Mouse (Mus musculus) limb, embryonic 13.5 days (tissue): ENCODE measurements around the gene Fah. TPM values are rescaled to one million over a fixed set of nuclear protein-coding genes. Genes with fewer than 3 reads are reported as not detected.

ENCODE experiments used
- ATAC-seq: fragments of 200-750 bp; cut with Nextera tagmentation; 2 replicates; pipeline ENCODE4 v1.8.0; 2017; ENCODE audit warnings: low read depth, moderate number of reproducible peaks, moderate TSS enrichment; ENCODE audit not compliant: low FRiP score
- H3K27ac ChIP-seq: fragments of 300-500 bp; sonication (generic); 2 replicates; pipeline ENCODE4 v1.5.1; 2015; ENCODE audit warnings: inconsistent platforms, mild to moderate bottlenecking, moderate library complexity
- H3K27me3 ChIP-seq: fragments of 300-500 bp; sonication (generic); 2 replicates; pipeline ENCODE4 v1.6.1; 2015; ENCODE audit warnings: mild to moderate bottlenecking, inconsistent platforms
- H3K36me3 ChIP-seq: fragments of 300-500 bp; sonication (generic); 2 replicates; pipeline ENCODE4 v1.6.1; 2015; ENCODE audit warnings: inconsistent platforms, mild to moderate bottlenecking, moderate library complexity
- H3K4me1 ChIP-seq: fragments of 300-500 bp; sonication (generic); 2 replicates; pipeline ENCODE4 v1.6.1; 2015; ENCODE audit warnings: inconsistent platforms
- H3K4me2 ChIP-seq: fragments of 300-500 bp; sonication (generic); replicated peaks from 2 replicates; pipeline ENCODE4 v1.6.1; 2015; ENCODE audit warnings: inconsistent platforms, mild to moderate bottlenecking, moderate library complexity
- H3K4me3 ChIP-seq: fragments of 300-500 bp; sonication (generic); 2 replicates; pipeline ENCODE4 v1.5.1; 2015; ENCODE audit warnings: moderate library complexity, mild to moderate bottlenecking, inconsistent platforms
- H3K9ac ChIP-seq: fragments of 300-500 bp; sonication (generic); 2 replicates; pipeline ENCODE4 v1.6.1; 2015; ENCODE audit warnings: mild to moderate bottlenecking, inconsistent platforms
- H3K9me3 ChIP-seq: fragments of 300-500 bp; sonication (generic); 2 replicates; pipeline ENCODE4 v1.6.1; 2016; ENCODE audit warnings: inconsistent platforms
- WGBS: fragments of 180-500 bp; shearing (Covaris S2); methylation state at CpG from one replicate; pipeline ENCODE4 v1.1.7; 2015; 5-methylcytosine and 5-hydroxymethylcytosine counted together
- polyA plus RNA-seq: library from polyadenylated mRNA; unstranded; fragments of >200 nt; fragmentation: Nextera tagmentation; extraction: Ambion mirVana; gene quantifications from 2 replicates; pipeline ENCODE4 v1.2.1, GENCODE M21; 2015

The Fah gene
- polyA plus RNA-seq, 1 experiment from 2014 or later, result 3.8 TPM

DNA sequence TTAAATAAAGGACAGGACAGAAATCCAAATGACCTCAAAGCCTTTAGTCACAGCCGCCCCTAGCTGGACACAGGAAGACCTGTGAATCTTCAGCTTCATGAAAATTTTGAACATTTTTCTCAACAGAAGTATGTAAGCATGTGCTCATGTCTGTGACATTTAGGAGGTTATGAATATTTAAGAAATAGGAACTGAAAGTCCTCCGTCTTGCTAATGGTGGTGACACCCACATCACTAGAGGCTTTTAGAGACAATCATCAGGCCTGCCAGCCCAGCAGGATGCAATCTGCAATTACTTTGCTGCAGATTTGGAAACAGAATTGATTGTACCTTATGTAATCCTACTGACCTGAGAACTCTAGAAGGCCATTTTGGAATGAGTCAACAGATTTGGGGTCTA, 55.0 kb downstream of the Fah start:
- 84% methylated on average over 2 of the region's 2 CpGs for WGBS
- Histone ChIP-seq H3K4me1 (no peaks in the 10 kb centered on the region), H3K9me3 (no peaks in the 10 kb centered on the region), H3K36me3 (no peaks in the 10 kb centered on the region), H3K9ac (no peak overlapping the region), H3K4me2 (no peak overlapping the region), H3K27me3 (no peaks in the 10 kb centered on the region), H3K27ac (no peak overlapping the region), H3K4me3 (no peak overlapping the region)
- ATAC-seq, result no peak

DNA sequence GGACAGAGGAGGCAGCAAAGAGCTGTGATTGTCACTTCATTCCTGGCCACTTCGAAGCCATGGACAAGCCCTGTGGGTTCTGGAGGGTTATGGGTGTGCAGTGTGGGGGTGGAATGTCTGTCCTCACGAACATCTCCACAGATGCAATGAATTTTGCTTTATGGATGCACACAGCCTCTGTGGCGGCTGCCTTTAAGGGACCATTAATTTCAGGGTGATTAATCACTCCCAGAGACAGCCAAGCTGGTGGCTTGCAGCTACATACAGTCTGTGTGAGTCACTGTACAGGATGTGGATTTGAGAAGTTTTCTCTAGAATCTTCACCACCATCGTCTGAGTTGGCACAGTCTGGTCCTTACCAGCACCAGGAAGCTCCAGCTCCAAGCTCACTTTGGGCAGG, 59.9 kb downstream of the Fah start:
- H3K4me2 ChIP-seq, result no peak overlapping the region
- H3K9ac ChIP-seq, result no peak overlapping the region
- no peaks in the 10 kb centered on the region for H3K36me3 ChIP-seq
- 42% methylated on average over 4 of the region's 4 CpGs for WGBS
- no peak overlapping the region for H3K27ac ChIP-seq
- H3K4me3 ChIP-seq, result no peak overlapping the region
- no peaks in the 10 kb centered on the region for H3K4me1 ChIP-seq
- no peak for ATAC-seq
- H3K27me3 ChIP-seq, result no peaks in the 10 kb centered on the region
- H3K9me3 ChIP-seq, result no peaks in the 10 kb centered on the region

DNA sequence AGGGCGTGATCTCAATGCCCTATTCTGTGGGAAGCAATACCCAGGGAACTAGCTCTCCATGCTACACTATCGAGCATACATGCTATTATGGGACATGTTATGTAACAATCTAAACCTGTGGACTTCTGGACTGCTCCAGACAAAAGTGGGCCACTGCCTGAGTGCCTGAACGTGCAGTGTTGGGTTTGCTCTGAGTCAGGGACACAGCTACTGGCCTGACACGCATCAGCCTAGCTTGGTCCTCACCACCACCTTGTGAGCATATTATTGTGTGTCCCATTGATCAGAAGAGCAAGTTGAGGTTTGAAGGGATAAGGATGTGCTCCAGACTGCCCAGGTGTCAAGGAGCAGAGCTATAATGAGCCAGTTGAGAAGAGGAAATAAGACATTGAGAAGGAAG, 61.6 kb downstream of the Fah start:
- no peak overlapping the region for H3K4me3 ChIP-seq
- H3K4me2 ChIP-seq, result no peak overlapping the region
- H3K27me3 ChIP-seq, result no peaks in the 10 kb centered on the region
- no peak overlapping the region for H3K9ac ChIP-seq
- 84% methylated on average over 4 of the region's 4 CpGs for WGBS
- no peaks in the 10 kb centered on the region for H3K4me1 ChIP-seq
- H3K36me3 ChIP-seq, result no peaks in the 10 kb centered on the region
- H3K27ac ChIP-seq, result no peak overlapping the region
- no peaks in the 10 kb centered on the region for H3K9me3 ChIP-seq
- no peak for ATAC-seq

Other genes starting within 250 kb of the Fah start
- gene Arnt2, start 196.5 kb downstream of the Fah start, polyA plus RNA-seq, result 14.5 and 15.9 TPM in 2 replicates
- gene Gm2115, start 77.8 kb downstream of the Fah start, polyA plus RNA-seq, result 0.61 and 0.83 TPM in 2 replicates
- gene Zfand6, start 83.2 kb upstream of the Fah start, polyA plus RNA-seq, result 180 and 184 TPM in 2 replicates
- gene Olfr291, start 246.8 kb upstream of the Fah start, polyA plus RNA-seq, result not detected in 2 replicates